Mouse (Mus musculus): ENCODE data around the gene Pcdh9. TPM values are rescaled to one million over a fixed set of nuclear protein-coding genes. Genes with fewer than 3 reads are reported as not detected.

The Pcdh9 gene
- polyA plus RNA-seq, 2 experiments = 6.4 to 44.0 TPM

GRCm38 (mm10) chr14:93350906-93351305, 539.6 kb downstream of the Pcdh9 start:
- ATAC-seq (ENCODE audit: low FRiP score, low read depth) (no peak), DNase-seq (ENCODE audit: low spot score) (no peak)
- H3K27ac ChIP-seq (replicated peaks; ENCODE audit: low read depth, low read length) = no peak overlapping the region
- WGBS = 54% methylated on average over 6 of the region's 6 CpGs
- H3K36me3 ChIP-seq (ENCODE audit: control insufficient read depth, insufficient read depth, low read length) = no peaks in the 10 kb centered on the region
- H3K4me3 ChIP-seq (replicated peaks; ENCODE audit: low read length) = no peak overlapping the region
- H3K27me3 ChIP-seq (ENCODE audit: control insufficient read depth, insufficient read depth, low read length) = no peaks in the 10 kb centered on the region
- peaks cover 4% of the 10 kb centered on the region; the same call in 1 of the 2 replicates for H3K4me1 ChIP-seq (ENCODE audit: control insufficient read depth, insufficient read depth, low read length)
- H3K9ac ChIP-seq (ENCODE audit: low read depth, low read length, severe bottlenecking) = no peak overlapping the region
- no peak for TF ChIP-seq POLR2A (IDR thresholded peaks at IDR 0.05; ENCODE audit: borderline replicate concordance, extremely low read depth, insufficient read depth, insufficient read length)
- H3K4me2 ChIP-seq (replicated peaks; ENCODE audit: low read depth, low read length, severe bottlenecking) = no peak overlapping the region
- H3K9me3 ChIP-seq (ENCODE audit: control insufficient read depth, low read length) = no peaks in the 10 kb centered on the region

- no peaks in the 10 kb centered on the region for H3K27me3 ChIP-seq (ENCODE audit: control insufficient read depth, insufficient read depth, low read length)
- no peak overlapping the region for H3K27ac ChIP-seq (replicated peaks; ENCODE audit: low read depth, low read length)
- H3K9me3 ChIP-seq (ENCODE audit: control insufficient read depth, low read length) = no peaks in the 10 kb centered on the region
- no peak overlapping the region for H3K4me3 ChIP-seq (replicated peaks; ENCODE audit: low read length)
- no peak overlapping the region for H3K9ac ChIP-seq (ENCODE audit: low read depth, low read length, severe bottlenecking)
- WGBS = 78% methylated on average over 7 of the region's 7 CpGs
- DNase-seq (ENCODE audit: low spot score) (no peak), ATAC-seq (ENCODE audit: low FRiP score, low read depth) (no peak)
- H3K4me2 ChIP-seq (replicated peaks; ENCODE audit: low read depth, low read length, severe bottlenecking) = no peak overlapping the region
- peaks cover 4% of the 10 kb centered on the region; the same call in 1 of the 2 replicates for H3K4me1 ChIP-seq (ENCODE audit: control insufficient read depth, insufficient read depth, low read length)
- TF ChIP-seq POLR2A (IDR thresholded peaks at IDR 0.05; ENCODE audit: borderline replicate concordance, extremely low read depth, insufficient read depth, insufficient read length) = no peak
- no peaks in the 10 kb centered on the region for H3K36me3 ChIP-seq (ENCODE audit: control insufficient read depth, insufficient read depth, low read length)
Observed at GRCm38 (mm10) chr14:93349166-93349565, 541.3 kb downstream of the Pcdh9 start.

- no peak overlapping the region for H3K4me3 ChIP-seq (replicated peaks; ENCODE audit: low read length)
- WGBS = 25% methylated on average over 2 of the region's 2 CpGs
Observed at GRCm38 (mm10) chr14:93347031-93347430, 543.4 kb downstream of the Pcdh9 start.

GRCm38 (mm10) chr14:93342781-93343180, 547.7 kb downstream of the Pcdh9 start:
- DNase-seq (ENCODE audit: low spot score) (no peak), ATAC-seq (ENCODE audit: low FRiP score, low read depth) (no peak)
- Histone ChIP-seq H3K9ac (ENCODE audit: low read depth, low read length, severe bottlenecking) (no peak overlapping the region), H3K36me3 (ENCODE audit: control insufficient read depth, insufficient read depth, low read length) (no peaks in the 10 kb centered on the region), H3K27me3 (ENCODE audit: control insufficient read depth, insufficient read depth, low read length) (no peaks in the 10 kb centered on the region), H3K4me2 (replicated peaks; ENCODE audit: low read depth, low read length, severe bottlenecking) (no peak overlapping the region), H3K4me1 (ENCODE audit: control insufficient read depth, insufficient read depth, low read length) (no peaks in the 10 kb centered on the region), H3K27ac (replicated peaks; ENCODE audit: low read depth, low read length) (no peak overlapping the region), H3K4me3 (replicated peaks; ENCODE audit: low read length) (no peak overlapping the region), H3K9me3 (ENCODE audit: control insufficient read depth, low read length) (no peaks in the 10 kb centered on the region)
- 59% methylated on average over 3 of the region's 3 CpGs for WGBS
- TF ChIP-seq POLR2A (IDR thresholded peaks at IDR 0.05; ENCODE audit: borderline replicate concordance, extremely low read depth, insufficient read depth, insufficient read length) = no peak

More at GRCm38 (mm10) chr14:93347031-93347430, 543.4 kb downstream of the Pcdh9 start:
- Histone ChIP-seq H3K27me3 (ENCODE audit: control insufficient read depth, insufficient read depth, low read length) (no peaks in the 10 kb centered on the region), H3K4me2 (replicated peaks; ENCODE audit: low read depth, low read length, severe bottlenecking) (no peak overlapping the region), H3K9me3 (ENCODE audit: control insufficient read depth, low read length) (no peaks in the 10 kb centered on the region), H3K27ac (replicated peaks; ENCODE audit: low read depth, low read length) (no peak overlapping the region), H3K36me3 (ENCODE audit: control insufficient read depth, insufficient read depth, low read length) (no peaks in the 10 kb centered on the region), H3K9ac (ENCODE audit: low read depth, low read length, severe bottlenecking) (no peak overlapping the region), H3K4me1 (ENCODE audit: control insufficient read depth, insufficient read depth, low read length) (peaks cover 4% of the 10 kb centered on the region; the same call in 1 of the 2 replicates)
- no peak for ATAC-seq (ENCODE audit: low FRiP score, low read depth)
- no peak for DNase-seq (ENCODE audit: low spot score)
- no peak for TF ChIP-seq POLR2A (IDR thresholded peaks at IDR 0.05; ENCODE audit: borderline replicate concordance, extremely low read depth, insufficient read depth, insufficient read length)

- DNase-seq (ENCODE audit: low spot score) (no peak), ATAC-seq (ENCODE audit: low FRiP score, low read depth) (no peak)
- Histone ChIP-seq H3K9ac (ENCODE audit: low read depth, low read length, severe bottlenecking) (no peak overlapping the region), H3K4me3 (replicated peaks; ENCODE audit: low read length) (no peak overlapping the region), H3K9me3 (ENCODE audit: control insufficient read depth, low read length) (no peaks in the 10 kb centered on the region), H3K4me1 (ENCODE audit: control insufficient read depth, insufficient read depth, low read length) (no peaks in the 10 kb centered on the region), H3K36me3 (ENCODE audit: control insufficient read depth, insufficient read depth, low read length) (no peaks in the 10 kb centered on the region), H3K27ac (replicated peaks; ENCODE audit: low read depth, low read length) (no peak overlapping the region), H3K4me2 (replicated peaks; ENCODE audit: low read depth, low read length, severe bottlenecking) (no peak overlapping the region), H3K27me3 (ENCODE audit: control insufficient read depth, insufficient read depth, low read length) (no peaks in the 10 kb centered on the region)
- no peak for TF ChIP-seq POLR2A (IDR thresholded peaks at IDR 0.05; ENCODE audit: borderline replicate concordance, extremely low read depth, insufficient read depth, insufficient read length)
- 33% methylated on average over 5 of the region's 5 CpGs for WGBS
Observed at GRCm38 (mm10) chr14:93341390-93341789, 549.1 kb downstream of the Pcdh9 start.

GRCm38 (mm10) chr14:93329247-93329646, 561.2 kb downstream of the Pcdh9 start:
- Histone ChIP-seq H3K4me3 (replicated peaks; ENCODE audit: low read length) (no peak overlapping the region), H3K4me1 (ENCODE audit: control insufficient read depth, insufficient read depth, low read length) (no peaks in the 10 kb centered on the region), H3K9ac (ENCODE audit: low read depth, low read length, severe bottlenecking) (no peak overlapping the region), H3K27me3 (ENCODE audit: control insufficient read depth, insufficient read depth, low read length) (no peaks in the 10 kb centered on the region), H3K4me2 (replicated peaks; ENCODE audit: low read depth, low read length, severe bottlenecking) (no peak overlapping the region), H3K36me3 (ENCODE audit: control insufficient read depth, insufficient read depth, low read length) (no peaks in the 10 kb centered on the region), H3K27ac (replicated peaks; ENCODE audit: low read depth, low read length) (no peak overlapping the region), H3K9me3 (ENCODE audit: control insufficient read depth, low read length) (no peaks in the 10 kb centered on the region)
- ATAC-seq (ENCODE audit: low FRiP score, low read depth) (no peak), DNase-seq (ENCODE audit: low spot score) (no peak)
- no peak for TF ChIP-seq POLR2A (IDR thresholded peaks at IDR 0.05; ENCODE audit: borderline replicate concordance, extremely low read depth, insufficient read depth, insufficient read length)

Data from limb, embryonic 14.5 days (tissue).